In the genomic region with DNA sequence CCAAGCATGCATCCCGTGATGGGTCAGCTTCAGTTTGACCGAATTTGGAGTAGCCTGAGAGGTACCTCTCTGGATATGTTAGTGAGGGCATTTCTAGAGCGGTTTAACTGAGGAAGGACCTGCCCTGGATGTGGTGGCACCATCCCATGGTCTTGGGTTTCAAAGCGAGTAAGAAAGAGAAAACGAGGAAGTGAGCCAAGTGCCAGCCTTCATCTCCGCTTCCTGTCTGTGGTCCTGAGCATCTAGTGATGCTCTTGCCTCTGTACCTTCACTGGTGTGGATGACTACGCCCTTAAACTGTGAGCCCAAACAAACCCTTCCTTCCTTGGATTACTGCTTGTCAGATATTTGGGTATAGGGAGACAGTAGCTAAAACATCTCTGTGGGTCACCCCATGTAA, we compare ENCODE assay signal across 24 mouse cellular contexts.
A peak's percentile ranks its signal among the peaks of the same experiment; 100 is the strongest.
DNase-seq lines count a peak whose midpoint lies in the region; ATAC-seq lines count a peak whose summit lies in the region.
"Had no signal": no experiment of that assay in that cellular context is flagged by ENCODE, and none has a peak within 500 bp of the region (broad histone marks: within the 10 kb centered on the region; RNA-seq: fewer than 3 reads in every experiment).

No protein-coding gene starts in this region.

- no peaks in the 10 kb centered on the region for H3K9me3 ChIP-seq in forebrain, embryonic 14.5 days (replicated peaks; ENCODE audit: control insufficient read depth, low read length)
- H3K9me3 ChIP-seq: embryonic facial prominence, embryonic 10.5 days; embryonic facial prominence, embryonic 12.5 days; forebrain, embryonic 13.5 days; G1E had no signal

- H3K4me2 ChIP-seq in forebrain, embryonic 14.5 days (ENCODE audit: low read length), result no peak overlapping the region
- H3K4me2 ChIP-seq: embryonic facial prominence, embryonic 12.5 days; forebrain, embryonic 13.5 days had no signal

- H3K27me3 ChIP-seq in forebrain, embryonic 14.5 days (replicated peaks; ENCODE audit: control insufficient read depth, insufficient read depth, low read length), result no peaks in the 10 kb centered on the region
- H3K27me3 ChIP-seq: CH12.LX; embryonic facial prominence, embryonic 12.5 days; forebrain, embryonic 13.5 days; Patski had no signal

- no peaks in the 10 kb centered on the region for H3K4me1 ChIP-seq in forebrain, embryonic 14.5 days (ENCODE audit: control insufficient read depth, insufficient read depth, low read length)
- H3K4me1 ChIP-seq: embryonic facial prominence, embryonic 10.5 days; embryonic facial prominence, embryonic 12.5 days; forebrain, embryonic 13.5 days had no signal

- 91% methylated on average over 7 of the region's 7 CpGs for WGBS in forebrain, embryonic 14.5 days

- peak; percentile 79 for ATAC-seq in granulocyte monocyte progenitor cell, adult 5-6 weeks (replicated peaks; ENCODE audit: poor library complexity, severe bottlenecking)
- ATAC-seq in megakaryocyte progenitor cell, adult 5-6 weeks (replicated peaks; ENCODE audit: poor library complexity), result peak; percentile 31; the same call in 1 of the 2 replicates
- 0 out of 2 replicates have a peak, but pooled peaks have one; percentile 4 for ATAC-seq in neutrophil, adult 5-6 weeks (ENCODE audit: extremely low read depth, insufficient number of reproducible peaks, low FRiP score, poor library complexity, severe bottlenecking)
- no peak for ATAC-seq in forebrain, embryonic 14.5 days
- ATAC-seq: activated CD4-positive, CD25-positive, alpha-beta regulatory T cell, adult 4 months; CD4-positive, CD25-positive, alpha-beta regulatory T cell, adult 4 months; forebrain, embryonic 13.5 days; forebrain, embryonic 16.5 days; Patski had no signal

- H3K4me3 ChIP-seq in forebrain, embryonic 14.5 days (ENCODE audit: low read depth, low read length), result no peak overlapping the region
- H3K4me3 ChIP-seq: embryonic facial prominence, embryonic 10.5 days; embryonic facial prominence, embryonic 12.5 days; forebrain, embryonic 13.5 days had no signal

- no peak for DNase-seq in left cerebral cortex, adult 8-10 months (ENCODE audit: low spot score in 2 of 2)
- no peak for DNase-seq in thymus, adult 18-20 months
- DNase-seq in forebrain, embryonic 14.5 days (ENCODE audit: low spot score), result no peak
- no peak for DNase-seq in testis, postnatal 10 days (ENCODE audit: low spot score)
- DNase-seq: adrenal gland, adult 8-10 months; adrenal gland, postnatal 14 days; adrenal gland, postnatal 36 days; cerebellum, adult 11-12 months; cerebellum, adult 2 months; cerebellum, adult 9-10 months; cerebellum, postnatal 10 days; cerebellum, postnatal 25 days had no signal

- no peak overlapping the region for H3K9ac ChIP-seq in forebrain, embryonic 14.5 days (ENCODE audit: low read length)
- H3K9ac ChIP-seq: embryonic facial prominence, embryonic 12.5 days; forebrain, embryonic 13.5 days had no signal

- no peak overlapping the region for H3K27ac ChIP-seq in forebrain, embryonic 14.5 days (ENCODE audit: low read depth, low read length)
- H3K27ac ChIP-seq: embryonic facial prominence, embryonic 10.5 days; embryonic facial prominence, embryonic 12.5 days; forebrain, embryonic 13.5 days had no signal

- no peaks in the 10 kb centered on the region for H3K36me3 ChIP-seq in forebrain, embryonic 14.5 days (ENCODE audit: control insufficient read depth, insufficient read depth, low read length)
- H3K36me3 ChIP-seq: embryonic facial prominence, embryonic 10.5 days; embryonic facial prominence, embryonic 12.5 days; G1E had no signal
